Mouse (Mus musculus) natural killer cell, adult 2 months (primary cell): ENCODE data around the gene Gm20390.
"Not testable (repeated sequence)": the region's sequence is repeated elsewhere in the genome, so short reads cannot be mapped to it uniquely, and the experiment has no call there.

ENCODE experiments used
- DNase-seq, 2 experiments: peaks; one replicate each; pipeline ENCODE4 v3.0.0; 2022; ENCODE audit warnings: low spot score in 2 of 2

The Gm20390 gene

DNA sequence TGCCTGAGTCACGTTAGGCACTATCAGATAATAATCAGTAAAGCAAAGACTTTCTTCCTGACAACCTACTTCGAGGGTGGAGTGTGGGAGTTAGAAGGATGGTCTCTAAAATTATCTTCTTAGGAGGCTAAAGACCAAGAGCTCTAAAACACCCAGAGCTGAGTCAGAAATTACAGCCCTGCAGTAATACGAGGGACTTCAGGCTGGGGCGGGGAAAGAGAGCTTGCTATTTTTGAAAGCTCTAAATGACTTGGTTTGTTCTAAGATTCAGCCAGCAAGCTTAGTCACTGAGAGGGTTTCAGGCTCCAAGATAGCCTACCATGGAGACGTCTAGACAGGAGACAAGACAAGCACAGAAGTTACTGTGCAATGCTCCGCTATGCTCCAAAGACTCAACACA is 2.7 kb downstream of the Gm20390 start:
- DNase-seq, result no peak

DNA sequence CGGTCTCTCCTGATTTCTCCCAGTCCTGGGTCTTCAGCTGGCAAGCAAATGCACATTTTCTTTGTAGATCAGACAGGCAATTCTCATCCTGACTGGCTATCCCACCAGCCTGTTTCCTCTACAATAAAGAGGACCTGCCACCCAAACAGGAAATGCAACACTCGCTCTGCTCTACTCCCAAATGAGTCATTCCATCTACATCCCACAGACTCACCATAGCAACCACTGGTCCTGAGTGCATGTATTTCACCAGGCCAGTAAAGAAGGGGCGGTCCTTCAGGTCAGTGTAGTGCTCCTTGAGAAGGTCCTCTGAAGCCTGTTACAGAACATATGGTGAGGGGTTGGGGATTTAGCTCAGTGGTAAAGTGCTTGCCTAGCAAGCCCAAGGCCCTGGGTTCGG is 5.1 kb downstream of the Gm20390 start:
- DNase-seq, result no peak

GRCm38 (mm10) chr11:93961482-93961881 is 6.6 kb downstream of the Gm20390 start:
- no peak for DNase-seq

DNA sequence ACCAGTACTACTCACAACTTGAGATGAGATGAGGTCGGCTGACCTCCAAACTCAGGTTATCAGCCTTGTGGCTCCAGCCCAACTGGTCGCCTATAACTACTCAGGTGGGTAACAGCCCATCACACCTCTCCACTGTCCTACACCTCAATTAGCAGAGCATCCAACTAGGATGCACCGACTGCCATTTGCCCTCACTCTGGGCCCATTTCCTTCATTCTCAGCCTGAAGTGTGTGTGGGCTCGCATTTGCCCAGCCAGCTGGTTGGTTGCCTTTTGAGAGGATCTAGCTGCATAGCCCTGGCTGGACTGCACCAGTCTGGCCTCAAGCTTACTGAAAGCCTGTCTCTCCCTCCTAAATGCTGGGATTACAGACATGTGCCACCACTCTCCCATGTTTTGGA is 10.3 kb downstream of the Gm20390 start:
- no peak for DNase-seq

DNA sequence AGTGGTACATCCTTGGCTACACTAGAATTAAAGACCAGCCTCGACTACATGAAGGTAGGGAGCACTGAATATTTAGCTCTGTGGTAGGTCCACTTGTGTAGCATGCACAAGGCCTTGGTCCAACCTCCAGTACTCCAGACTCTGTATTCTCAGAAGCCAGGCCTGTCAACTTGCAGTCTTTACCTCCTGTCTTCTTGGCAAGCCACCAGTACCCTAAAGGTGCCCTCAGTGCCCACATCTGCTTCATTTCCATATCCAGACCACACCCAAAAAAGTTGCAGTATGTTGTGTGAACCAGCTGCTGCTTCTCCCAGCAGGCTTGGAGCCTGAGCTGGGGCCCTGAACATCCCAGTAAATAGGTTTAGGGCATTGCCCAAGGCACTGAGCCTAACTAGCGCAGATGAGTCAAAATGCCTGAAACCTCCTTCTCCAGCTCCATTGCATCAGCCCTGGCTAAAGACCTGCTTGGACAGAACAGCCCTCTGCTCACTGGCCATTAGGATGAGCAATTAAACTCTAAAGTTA is 11.0 kb downstream of the Gm20390 start:
- no peak for DNase-seq

GRCm38 (mm10) chr11:93956159-93956558 is 11.9 kb downstream of the Gm20390 start, which contains the start of gene Nme2:
Gene Nme2, minus strand, starts transcription at chr11:93956259.
- DNase-seq, result no peak

- peak; percentile 86 to 89 for DNase-seq
Measured at GRCm38 (mm10) chr11:93955256-93956150, 12.6 kb downstream of the Gm20390 start.

- no peak for DNase-seq
Measured at GRCm38 (mm10) chr11:93954738-93955255, 13.3 kb downstream of the Gm20390 start.

DNA sequence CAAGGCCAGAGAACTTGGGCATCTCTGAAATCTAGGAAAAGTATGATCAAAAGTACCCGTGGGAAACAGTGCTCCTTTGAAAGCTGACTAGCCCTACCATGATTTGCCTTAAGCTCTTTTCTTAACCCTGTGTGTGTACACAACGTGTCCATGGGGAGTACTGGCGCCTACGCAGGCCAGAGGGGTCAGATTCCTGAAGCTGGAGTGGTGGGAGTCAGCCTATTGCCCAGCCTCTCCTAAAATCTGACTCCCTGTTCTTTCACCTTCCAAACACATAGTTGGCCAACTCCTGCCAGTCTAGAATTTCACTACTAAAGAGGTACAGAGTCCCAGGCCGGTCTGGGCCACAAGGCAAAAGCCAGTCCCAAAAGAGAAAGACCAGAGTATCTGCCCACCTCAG is 15.7 kb downstream of the Gm20390 start:
- DNase-seq, result no peak

- DNase-seq, result no peak
Measured at GRCm38 (mm10) chr11:93950045-93950444, 18.0 kb downstream of the Gm20390 start.

DNA sequence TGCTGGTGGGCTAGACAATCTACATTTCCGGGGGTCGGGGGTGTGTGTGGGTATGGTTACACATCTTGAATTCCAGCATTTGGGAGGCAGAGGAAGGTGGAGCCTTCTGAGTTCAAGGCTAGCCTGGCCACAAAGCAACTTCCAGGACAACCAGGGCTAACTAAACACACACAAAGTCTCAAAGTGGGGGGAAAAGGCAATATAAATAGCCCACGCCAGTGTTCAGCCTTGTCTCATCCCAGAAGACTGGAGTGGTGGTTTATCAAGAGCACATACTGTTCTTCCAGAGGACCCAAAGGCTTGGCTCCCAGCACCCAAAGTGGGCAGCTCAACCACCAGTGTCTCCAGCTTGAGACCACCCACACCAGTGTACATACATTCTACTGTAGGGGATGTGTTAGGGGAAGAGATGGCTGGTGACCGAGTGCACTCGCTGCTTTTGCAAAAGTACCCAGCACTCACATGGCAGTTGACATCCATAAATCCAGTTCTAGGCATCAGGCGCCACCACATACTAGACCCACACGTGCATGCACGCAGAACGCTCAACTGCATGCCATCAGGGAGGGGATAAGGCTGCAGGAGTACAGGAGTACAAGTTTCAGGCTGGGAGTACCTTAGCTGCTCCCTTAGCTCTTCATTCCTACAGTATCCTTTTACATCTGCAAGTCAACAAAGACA is 19.1 kb downstream of the Gm20390 start:
- no peak for DNase-seq

- no peak for DNase-seq
Measured at GRCm38 (mm10) chr11:93944986-93945385, 23.1 kb downstream of the Gm20390 start.

DNA sequence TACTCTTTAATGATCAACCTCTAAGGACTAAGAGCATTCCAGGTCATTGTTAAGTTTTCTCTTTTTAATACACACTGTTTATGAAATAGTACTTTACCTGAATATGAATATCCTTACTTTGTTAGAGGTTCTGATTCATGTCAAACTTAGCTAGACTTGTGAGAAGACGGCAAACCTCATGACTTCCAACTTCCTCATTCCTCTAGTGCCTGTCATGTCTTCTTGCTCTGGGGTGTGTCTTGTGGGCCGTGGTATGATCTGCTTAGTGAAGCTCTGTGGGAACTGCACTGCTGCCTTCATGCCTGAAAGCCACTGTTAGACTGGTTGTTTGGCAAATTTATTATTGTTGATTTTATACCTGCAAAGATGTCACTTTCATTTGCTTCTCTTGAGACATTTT is 27.2 kb downstream of the Gm20390 start:
- DNase-seq, result peak in 1 of 2 experiments; percentile 40

DNA sequence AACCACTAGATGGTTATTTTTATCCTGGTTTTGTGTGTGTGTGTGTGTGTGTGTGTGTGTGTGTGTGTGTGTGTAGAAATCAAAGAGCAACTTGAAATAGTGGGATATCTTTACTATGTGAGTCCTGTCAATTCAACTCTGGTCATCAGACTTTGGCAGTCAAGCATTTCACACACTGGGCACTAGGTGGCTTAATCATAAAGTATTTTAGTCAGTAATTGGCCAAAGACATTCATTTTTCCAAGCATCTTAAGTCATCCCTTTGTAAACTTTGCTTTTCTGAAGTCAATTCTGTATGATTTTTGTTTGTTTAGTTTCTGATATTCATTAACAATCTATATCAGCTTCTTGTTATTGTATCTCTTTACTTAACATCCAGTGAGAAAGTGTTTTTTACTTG is 39.0 kb downstream of the Gm20390 start:
- no peak for DNase-seq

- not testable (repeated sequence) for DNase-seq
Measured at GRCm38 (mm10) chr11:93915019-93915418, 53.1 kb downstream of the Gm20390 start.

GRCm38 (mm10) chr11:93911603-93912002 is 56.5 kb downstream of the Gm20390 start:
- DNase-seq, result no peak

- no peak for DNase-seq
Measured at GRCm38 (mm10) chr11:93908829-93909228, 59.3 kb downstream of the Gm20390 start.

- DNase-seq, result no peak
Measured at GRCm38 (mm10) chr11:93907839-93908238, 60.3 kb downstream of the Gm20390 start.

DNA sequence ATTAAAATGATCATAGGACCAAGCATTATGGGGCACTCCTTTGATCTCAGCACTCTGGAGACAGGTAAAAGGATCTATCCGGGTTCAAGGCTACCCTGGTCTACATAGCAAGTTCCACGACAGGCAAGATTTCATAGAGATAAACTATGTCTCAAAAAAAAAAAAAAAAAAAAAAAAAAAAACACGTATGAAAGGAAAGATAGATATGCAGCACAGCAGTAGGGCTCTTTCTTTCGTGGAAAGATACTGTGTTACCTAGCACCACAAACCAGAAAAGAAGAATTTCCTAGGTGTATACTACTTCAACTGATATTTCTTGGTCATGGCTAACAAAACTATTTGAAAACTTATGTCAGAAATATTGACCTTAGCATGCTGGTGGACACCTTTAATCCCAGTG is 61.3 kb downstream of the Gm20390 start:
- DNase-seq, result no peak
